Mouse (Mus musculus) CH12.LX (cell line): Measurements from ENCODE around the gene Pjvk. TPM values are rescaled to one million over a fixed set of nuclear protein-coding genes. Genes with fewer than 3 reads are reported as not detected.

Experiments used
- DNase-seq: peaks from one replicate; pipeline ENCODE4 v3.0.0-alpha.2; 2013; ENCODE audit errors: extremely low read depth
- H3K27ac ChIP-seq: 2 replicates; pipeline ENCODE4 v1.5.1; 2012; ENCODE audit warnings: low read depth, mild to moderate bottlenecking, control low read depth, moderate library complexity; ENCODE audit not compliant: insufficient read depth
- H3K27me3 ChIP-seq: replicated peaks from 2 replicates; pipeline ENCODE3; 2012; ENCODE audit warnings: inconsistent platforms
- H3K36me3 ChIP-seq, 2 experiments: replicated peaks in 1 of 2; 2 replicates each; pipeline versions ENCODE3 to v1.6.1; 2012; ENCODE audit warnings: inconsistent platforms in 1 of 2, low read length in 1 of 2, mild to moderate bottlenecking in 1 of 2, mixed read lengths in 1 of 2, moderate library complexity in 1 of 2; ENCODE audit not compliant: control insufficient read depth in 1 of 2, insufficient read depth in 1 of 2
- H3K4me1 ChIP-seq, 2 experiments: 2 replicates each; pipeline ENCODE4 v1.6.1; 2012; ENCODE audit warnings: inconsistent platforms in 1 of 2, moderate library complexity in 1 of 2; ENCODE audit not compliant: insufficient read depth in 2 of 2, control insufficient read depth in 1 of 2
- H3K4me2 ChIP-seq: 2 replicates; pipeline ENCODE4 v1.6.1; 2012; ENCODE audit warnings: low read depth, mild to moderate bottlenecking, control low read depth; ENCODE audit not compliant: poor library complexity, insufficient read depth, severe bottlenecking
- H3K4me3 ChIP-seq, 3 experiments: fragments of 150-350 bp in 1 of 3; sonication (generic) in 1 of 3; replicated peaks in 1 of 3; 2 replicates each; pipeline versions ENCODE3 to v1.5.1; 2011 to 2012; ENCODE audit warnings: low read depth in 2 of 3, low read length in 2 of 3, mild to moderate bottlenecking in 2 of 3, moderate library complexity in 2 of 3, control low read depth in 1 of 3, improper control_type of control experiment in 1 of 3, inconsistent platforms in 1 of 3, mixed read lengths in 1 of 3; ENCODE audit not compliant: poor library complexity in 1 of 3
- H3K79me2 ChIP-seq: replicated peaks from 2 replicates; pipeline ENCODE4 v1.6.1; 2012; ENCODE audit warnings: mild to moderate bottlenecking, moderate library complexity; ENCODE audit not compliant: control insufficient read depth, poor library complexity, insufficient read depth, severe bottlenecking; ENCODE audit errors: extremely low read depth
- H3K9ac ChIP-seq: 2 replicates; pipeline ENCODE4 v1.6.1; 2012; ENCODE audit warnings: low read depth, mild to moderate bottlenecking, control low read depth, moderate library complexity; ENCODE audit not compliant: insufficient read depth
- H3K9me3 ChIP-seq: replicated peaks from 2 replicates; pipeline ENCODE3; 2012; ENCODE audit warnings: low read length, inconsistent platforms, mixed read lengths
- CHD1 ChIP-seq: IDR thresholded peaks from 2 replicates; pipeline ENCODE4 v1.6.1; 2012; ENCODE audit warnings: low read depth, low read length, improper control_type of control experiment, inconsistent platforms
- KAT2A ChIP-seq: IDR thresholded peaks from 2 replicates; pipeline ENCODE4 v1.6.1; 2012; ENCODE audit warnings: low read length, improper control_type of control experiment, inconsistent platforms; ENCODE audit not compliant: insufficient replicate concordance
- MXI1 ChIP-seq: IDR thresholded peaks from 2 replicates; pipeline ENCODE4 v1.6.1; 2011; ENCODE audit warnings: mild to moderate bottlenecking, low read depth, low read length, improper control_type of control experiment
- PAX5 ChIP-seq: IDR thresholded peaks from 2 replicates; pipeline ENCODE4 v1.6.1; 2012; ENCODE audit warnings: low read length, inconsistent platforms, mixed read lengths
- POLR2A ChIP-seq: IDR thresholded peaks from 2 replicates; pipeline ENCODE4 v1.6.1; 2011; ENCODE audit warnings: low read depth, mild to moderate bottlenecking, improper control_type of control experiment, low read length
- RAD21 ChIP-seq: IDR thresholded peaks from 2 replicates; pipeline ENCODE4 v1.6.1; 2011; ENCODE audit warnings: low read depth, mild to moderate bottlenecking, low read length, improper control_type of control experiment, moderate library complexity
- SIN3A ChIP-seq: IDR thresholded peaks from 2 replicates; pipeline ENCODE4 v1.6.1; 2012; ENCODE audit warnings: low read length, improper control_type of control experiment, inconsistent platforms
- ZMIZ1 ChIP-seq: IDR thresholded peaks from 2 replicates; pipeline ENCODE4 v1.6.1; 2012; ENCODE audit warnings: low read depth, mild to moderate bottlenecking, inconsistent platforms, low read length, improper control_type of control experiment
- dilution Hi-C: fragments of 300-500 bp; cut with MboI; formaldehyde crosslinking; loops from 2 replicates; pipeline ENCODE4 v1.14.3; 2020; ENCODE audit warnings: low sequenced_read_pairs; ENCODE audit not compliant: extremely low pct_unique_long_range_greater_than_20kb, extremely low pct_ligation_motif_present
- in situ Hi-C: fragments of 300-500 bp; cut with MboI; formaldehyde crosslinking; loops from 3 replicates; pipeline ENCODE4 v1.14.3; 2019; ENCODE audit warnings: low sequenced_read_pairs, low pct_ligation_motif_present, low pct_unique_long_range_greater_than_20kb, mixed read lengths
- polyA plus RNA-seq: library from polyadenylated mRNA; unstranded; fragments of >175 nt; gene quantifications from 2 replicates; pipeline ENCODE4 v1.2.1, GENCODE M21; 2012; ENCODE audit warnings: low read depth; ENCODE audit not compliant: insufficient read length
- total RNA-seq, 2 experiments: library from RNA; depleted of rRNA; stranded (reverse); fragments of 300-350 nt in 1 of 2; fragments of >200 nt in 1 of 2; gene quantifications; 2 replicates each; pipeline ENCODE4 v1.2.3; 2012 to 2014

Gene Pjvk
- total and polyA plus RNA-seq, 3 experiments: not detected

- DNase-seq: no peak
- TF ChIP-seq CHD1 (no peak), RAD21 (no peak), ZMIZ1 (no peak), PAX5 (no peak), POLR2A (no peak)
- in situ Hi-C loops (no loop called here), dilution Hi-C loops (no loop called here)
- no peak overlapping the region for H3K27ac ChIP-seq
- H3K4me2 ChIP-seq: no peak overlapping the region
- no peak overlapping the region for H3K9ac ChIP-seq
- H3K36me3 ChIP-seq: peaks cover 0 to 23% of the 10 kb centered on the region in 2 experiments
- no peaks in the 10 kb centered on the region for H3K9me3 ChIP-seq
- H3K4me3 ChIP-seq: no peak overlapping the region
- H3K4me1 ChIP-seq: no peaks in the 10 kb centered on the region
- no peaks in the 10 kb centered on the region for H3K79me2 ChIP-seq
- H3K27me3 ChIP-seq: no peaks in the 10 kb centered on the region
These were observed 8.6 kb upstream of the Pjvk start for GRCm38 (mm10) chr2:76639637-76640036.

- DNase-seq: no peak
- no peaks in the 10 kb centered on the region for H3K79me2 ChIP-seq
- H3K27me3 ChIP-seq: no peaks in the 10 kb centered on the region
- H3K4me2 ChIP-seq: no peak overlapping the region
- dilution Hi-C loops: no loop called here
- in situ Hi-C loops: no loop called here
- H3K9ac ChIP-seq: no peak overlapping the region
- no peaks in the 10 kb centered on the region for H3K9me3 ChIP-seq
- H3K27ac ChIP-seq: no peak overlapping the region
- H3K4me1 ChIP-seq: peaks cover 4 to 7% of the 10 kb centered on the region in 2 experiments; a peak in 3 of 4 replicates
- TF ChIP-seq PAX5: no peak
- peaks cover 0 to 11% of the 10 kb centered on the region in 2 experiments for H3K36me3 ChIP-seq
- no peak overlapping the region for H3K4me3 ChIP-seq
These were observed 4.5 kb upstream of the Pjvk start for GRCm38 (mm10) chr2:76643801-76644200.

GRCm38 (mm10) chr2:76647441-76647869 is 821 bp upstream of the Pjvk start:
- dilution Hi-C loops (no loop called here), in situ Hi-C loops (no loop called here)
- Histone ChIP-seq H3K4me2 (peak overlapping the region; percentile 84), H3K27me3 (no peaks in the 10 kb centered on the region), H3K27ac (no peak overlapping the region), H3K4me3 (peak overlapping the region; percentile 54 to 86 (median 68)), H3K9me3 (no peaks in the 10 kb centered on the region), H3K9ac (peak overlapping the region; percentile 10; the same call in 1 of the 2 replicates), H3K36me3 (no peaks in the 10 kb centered on the region), H3K4me1 (peaks cover 4 to 7% of the 10 kb centered on the region in 2 experiments; a peak in 3 of 4 replicates), H3K79me2 (no peaks in the 10 kb centered on the region)
- TF ChIP-seq SIN3A (0 out of 2 replicates have a peak, but pooled peaks have one; percentile 2), KAT2A (no peak), MXI1 (peak; percentile 29; the same call in 1 of the 2 replicates)
- no peak for DNase-seq
